Mouse (Mus musculus): ENCODE results near the gene Mdc1. TPM values are rescaled to one million over a fixed set of nuclear protein-coding genes. Genes with fewer than 3 reads are reported as not detected.

Gene Mdc1
- polyA plus RNA-seq, 1 experiment from 2014 or later: 13.2 TPM

Small RNAs within 50 kb of the gene (microRNA-seq; reads per million reads assigned to microRNA genes)
- not detected for gene Gm28033

Other genes starting within 250 kb of the Mdc1 start
- gene Sfta2, start 240.0 kb upstream of the Mdc1 start, polyA plus RNA-seq (2015; fragmentation: Nextera tagmentation; extraction: Ambion mirVana): not detected in 2 replicates
- not detected in 2 replicates for gene Gm9573, start 214.9 kb upstream of the Mdc1 start, polyA plus RNA-seq (2015; fragmentation: Nextera tagmentation; extraction: Ambion mirVana)
- gene Mucl3, start 197.8 kb upstream of the Mdc1 start, polyA plus RNA-seq (2015; fragmentation: Nextera tagmentation; extraction: Ambion mirVana): 0.08 TPM in 1 of 2 replicates, not detected in the other
- gene Vars2, start 173.9 kb upstream of the Mdc1 start, polyA plus RNA-seq (2015; fragmentation: Nextera tagmentation; extraction: Ambion mirVana): 19.0 and 19.8 TPM in 2 replicates
- gene Gtf2h4, start 167.8 kb upstream of the Mdc1 start, polyA plus RNA-seq (2015; fragmentation: Nextera tagmentation; extraction: Ambion mirVana): 34.6 and 35.3 TPM in 2 replicates
- 113 and 116 TPM in 2 replicates for gene Ddr1, start 136.9 kb upstream of the Mdc1 start, polyA plus RNA-seq (2015; fragmentation: Nextera tagmentation; extraction: Ambion mirVana)
- gene Ier3, start 19.8 kb upstream of the Mdc1 start, polyA plus RNA-seq (2015; fragmentation: Nextera tagmentation; extraction: Ambion mirVana): 6.4 and 9.9 TPM in 2 replicates
- gene Flot1, start 18.3 kb upstream of the Mdc1 start, polyA plus RNA-seq (2015; fragmentation: Nextera tagmentation; extraction: Ambion mirVana): 83.5 and 89.3 TPM in 2 replicates
- gene Tubb5, start 3.2 kb upstream of the Mdc1 start, polyA plus RNA-seq (2015; fragmentation: Nextera tagmentation; extraction: Ambion mirVana): 1,979 and 2,045 TPM in 2 replicates
- 23.4 and 26.1 TPM in 2 replicates for gene Nrm, start 19.8 kb downstream of the Mdc1 start, polyA plus RNA-seq (2015; fragmentation: Nextera tagmentation; extraction: Ambion mirVana)
- 24.9 and 25.7 TPM in 2 replicates for gene Ppp1r18, start 24.1 kb downstream of the Mdc1 start, polyA plus RNA-seq (2015; fragmentation: Nextera tagmentation; extraction: Ambion mirVana)
- 40.4 and 42.2 TPM in 2 replicates for gene Dhx16, start 38.3 kb downstream of the Mdc1 start, polyA plus RNA-seq (2015; fragmentation: Nextera tagmentation; extraction: Ambion mirVana)
- 34.5 and 49.5 TPM in 2 replicates for gene 2310061I04Rik, start 55.9 kb downstream of the Mdc1 start, polyA plus RNA-seq (2015; fragmentation: Nextera tagmentation; extraction: Ambion mirVana)
- 423 and 493 TPM in 2 replicates for gene Atat1, start 68.6 kb downstream of the Mdc1 start, polyA plus RNA-seq (2015; fragmentation: Nextera tagmentation; extraction: Ambion mirVana)
- gene Mrps18b, start 74.9 kb downstream of the Mdc1 start, polyA plus RNA-seq (2015; fragmentation: Nextera tagmentation; extraction: Ambion mirVana): 50.8 and 55.6 TPM in 2 replicates
- 47.0 and 50.7 TPM in 2 replicates for gene Ppp1r10, start 74.9 kb downstream of the Mdc1 start, polyA plus RNA-seq (2015; fragmentation: Nextera tagmentation; extraction: Ambion mirVana)
- 88.3 and 89.6 TPM in 2 replicates for gene Abcf1, start 128.2 kb downstream of the Mdc1 start, polyA plus RNA-seq (2015; fragmentation: Nextera tagmentation; extraction: Ambion mirVana)
- 61.0 and 65.6 TPM in 2 replicates for gene Gnl1, start 138.3 kb downstream of the Mdc1 start, polyA plus RNA-seq (2015; fragmentation: Nextera tagmentation; extraction: Ambion mirVana)
- gene Prr3, start 138.7 kb downstream of the Mdc1 start, polyA plus RNA-seq (2015; fragmentation: Nextera tagmentation; extraction: Ambion mirVana): 78.9 and 93.2 TPM in 2 replicates
- 4.9 and 6.4 TPM in 2 replicates for gene H2-T24, start 179.0 kb downstream of the Mdc1 start, polyA plus RNA-seq (2015; fragmentation: Nextera tagmentation; extraction: Ambion mirVana)
- 6.2 and 7.3 TPM in 2 replicates for gene H2-T23, start 191.3 kb downstream of the Mdc1 start, polyA plus RNA-seq (2015; fragmentation: Nextera tagmentation; extraction: Ambion mirVana)
- gene H2-T22, start 201.2 kb downstream of the Mdc1 start, polyA plus RNA-seq (2015; fragmentation: Nextera tagmentation; extraction: Ambion mirVana): 4.9 and 5.3 TPM in 2 replicates
- gene Gm6034, start 201.4 kb downstream of the Mdc1 start, polyA plus RNA-seq (2015; fragmentation: Nextera tagmentation; extraction: Ambion mirVana): not detected in 2 replicates
- 0.16 TPM in 1 of 2 replicates, not detected in the other for gene Gm11127, start 216.9 kb downstream of the Mdc1 start, polyA plus RNA-seq (2015; fragmentation: Nextera tagmentation; extraction: Ambion mirVana)